Mouse (Mus musculus) testis, adult 2 months (tissue): ENCODE measurements around the gene Dennd2c.

ENCODE experiments used
- CTCF ChIP-seq: fragments of 200-500 bp; IDR thresholded peaks from 2 replicates; pipeline ENCODE4 v1.5.1; 2012; ENCODE audit warnings: low read depth, mild to moderate bottlenecking, inconsistent platforms, low read length, moderate library complexity; ENCODE audit not compliant: control insufficient read depth, insufficient read depth, insufficient replicate concordance
- POLR2A ChIP-seq: fragments of 200-500 bp; IDR thresholded peaks from 2 replicates; pipeline ENCODE4 v1.6.1; 2012; ENCODE audit warnings: low read depth, mild to moderate bottlenecking, inconsistent platforms, low read length, moderate library complexity; ENCODE audit not compliant: control insufficient read depth

- no peak for TF ChIP-seq CTCF
- TF ChIP-seq POLR2A = no peak
These were observed 40.0 kb downstream of the Dennd2c start for GRCm38 (mm10) chr3:103142366-103142765.
